Mouse (Mus musculus): ENCODE measurements around the gene Rpain. TPM values are rescaled to one million over a fixed set of nuclear protein-coding genes. Genes with fewer than 3 reads are reported as not detected.

The Rpain gene
- polyA plus RNA-seq, 1 experiment from 2014 or later: 65.7 TPM

- H3K4me1 ChIP-seq (replicated peaks; ENCODE audit: control insufficient read depth, insufficient read depth, low read length): peaks cover 8% of the 10 kb centered on the region
- no peak for ATAC-seq (ENCODE audit: low FRiP score)
- no peak overlapping the region for H3K4me3 ChIP-seq (replicated peaks; ENCODE audit: low read length)
- peaks cover 77% of the 10 kb centered on the region for H3K36me3 ChIP-seq (replicated peaks; ENCODE audit: control insufficient read depth, insufficient read depth)
- H3K27me3 ChIP-seq (ENCODE audit: control insufficient read depth, insufficient read depth, low read length): no peaks in the 10 kb centered on the region
- no peak overlapping the region for H3K27ac ChIP-seq
- whole genome bisulfite sequencing: 78% methylated on average over 4 of the region's 4 CpGs
- H3K9ac ChIP-seq: no peak overlapping the region
- DNase-seq (ENCODE audit: low spot score): no peak
- H3K9me3 ChIP-seq (ENCODE audit: control insufficient read depth, low read length): no peaks in the 10 kb centered on the region
- no peak overlapping the region for H3K4me2 ChIP-seq (replicated peaks)
Measured at GRCm38 (mm10) chr11:70964222-70964907, 5.6 kb upstream of the Rpain start.

- peak overlapping the region; percentile 87 for H3K9ac ChIP-seq
- no peaks in the 10 kb centered on the region for H3K9me3 ChIP-seq (ENCODE audit: control insufficient read depth, low read length)
- peaks cover 12% of the 10 kb centered on the region for H3K4me1 ChIP-seq (replicated peaks; ENCODE audit: control insufficient read depth, insufficient read depth, low read length)
- no peaks in the 10 kb centered on the region for H3K27me3 ChIP-seq (ENCODE audit: control insufficient read depth, insufficient read depth, low read length)
- peak; percentile 7; the same call in 1 of the 2 replicates for ATAC-seq (ENCODE audit: low FRiP score)
- peak overlapping the region; percentile 87 for H3K4me2 ChIP-seq (replicated peaks)
- under 1% methylated on average over 25 of the region's 25 CpGs for WGBS
- DNase-seq (ENCODE audit: low spot score): peak; percentile 29
- peaks cover 42% of the 10 kb centered on the region for H3K36me3 ChIP-seq (replicated peaks; ENCODE audit: control insufficient read depth, insufficient read depth)
- H3K27ac ChIP-seq: peak overlapping the region; percentile 91
- H3K4me3 ChIP-seq (replicated peaks; ENCODE audit: low read length): peak overlapping the region; percentile 80
Measured at GRCm38 (mm10) chr11:70969271-70969794, 680 bp upstream of the Rpain start.

GRCm38 (mm10) chr11:70970560-70971540, 837 bp downstream of the Rpain start:
- Histone ChIP-seq H3K27me3 (ENCODE audit: control insufficient read depth, insufficient read depth, low read length) (no peaks in the 10 kb centered on the region), H3K4me2 (replicated peaks) (peak overlapping the region; percentile 83), H3K4me1 (replicated peaks; ENCODE audit: control insufficient read depth, insufficient read depth, low read length) (peaks cover 12% of the 10 kb centered on the region), H3K27ac (peak overlapping the region; percentile 87), H3K36me3 (replicated peaks; ENCODE audit: control insufficient read depth, insufficient read depth) (peaks cover 42% of the 10 kb centered on the region), H3K9ac (peak overlapping the region; percentile 87), H3K9me3 (ENCODE audit: control insufficient read depth, low read length) (no peaks in the 10 kb centered on the region), H3K4me3 (replicated peaks; ENCODE audit: low read length) (peak overlapping the region; percentile 80)
- WGBS: 17% methylated on average over 24 of the region's 24 CpGs
- DNase-seq (ENCODE audit: low spot score) (peak; percentile 36), ATAC-seq (ENCODE audit: low FRiP score) (peak; percentile 44; the same call in 1 of the 2 replicates)

GRCm38 (mm10) chr11:70972586-70972985, 2.6 kb downstream of the Rpain start:
- Histone ChIP-seq H3K4me1 (replicated peaks; ENCODE audit: control insufficient read depth, insufficient read depth, low read length) (peaks cover 12% of the 10 kb centered on the region), H3K9me3 (ENCODE audit: control insufficient read depth, low read length) (no peaks in the 10 kb centered on the region), H3K9ac (no peak overlapping the region), H3K4me2 (replicated peaks) (no peak overlapping the region), H3K27me3 (ENCODE audit: control insufficient read depth, insufficient read depth, low read length) (no peaks in the 10 kb centered on the region), H3K4me3 (replicated peaks; ENCODE audit: low read length) (no peak overlapping the region), H3K36me3 (replicated peaks; ENCODE audit: control insufficient read depth, insufficient read depth) (peaks cover 48% of the 10 kb centered on the region), H3K27ac (no peak overlapping the region)
- ATAC-seq (ENCODE audit: low FRiP score) (no peak), DNase-seq (ENCODE audit: low spot score) (no peak)
- 67% methylated on average over 1 of the region's 1 CpGs for WGBS

GRCm38 (mm10) chr11:70973947-70974346, 3.9 kb downstream of the Rpain start:
- Histone ChIP-seq H3K4me3 (replicated peaks; ENCODE audit: low read length) (no peak overlapping the region), H3K27ac (no peak overlapping the region), H3K9me3 (ENCODE audit: control insufficient read depth, low read length) (no peaks in the 10 kb centered on the region), H3K4me2 (replicated peaks) (no peak overlapping the region), H3K36me3 (replicated peaks; ENCODE audit: control insufficient read depth, insufficient read depth) (peaks cover 60% of the 10 kb centered on the region), H3K4me1 (replicated peaks; ENCODE audit: control insufficient read depth, insufficient read depth, low read length) (peaks cover 4% of the 10 kb centered on the region; the same call in 1 of the 2 replicates), H3K27me3 (ENCODE audit: control insufficient read depth, insufficient read depth, low read length) (no peaks in the 10 kb centered on the region), H3K9ac (no peak overlapping the region)
- no peak for ATAC-seq (ENCODE audit: low FRiP score)
- WGBS: 80% methylated on average over 4 of the region's 4 CpGs
- DNase-seq (ENCODE audit: low spot score): no peak

GRCm38 (mm10) chr11:70975193-70975592, 5.2 kb downstream of the Rpain start:
- H3K4me3 ChIP-seq (replicated peaks; ENCODE audit: low read length): no peak overlapping the region
- H3K4me2 ChIP-seq (replicated peaks): no peak overlapping the region
- WGBS: 83% methylated on average over 2 of the region's 2 CpGs
- DNase-seq (ENCODE audit: low spot score) (no peak), ATAC-seq (ENCODE audit: low FRiP score) (no peak)
- no peak overlapping the region for H3K27ac ChIP-seq
- H3K4me1 ChIP-seq (replicated peaks; ENCODE audit: control insufficient read depth, insufficient read depth, low read length): 0 out of 2 replicates have a peak, but pooled peaks cover 4% of the 10 kb centered on the region
- no peak overlapping the region for H3K9ac ChIP-seq
- H3K27me3 ChIP-seq (ENCODE audit: control insufficient read depth, insufficient read depth, low read length): no peaks in the 10 kb centered on the region
- peaks cover 72% of the 10 kb centered on the region for H3K36me3 ChIP-seq (replicated peaks; ENCODE audit: control insufficient read depth, insufficient read depth)
- no peaks in the 10 kb centered on the region for H3K9me3 ChIP-seq (ENCODE audit: control insufficient read depth, low read length)

GRCm38 (mm10) chr11:70977293-70977692, 7.3 kb downstream of the Rpain start:
- DNase-seq (ENCODE audit: low spot score): no peak
- Histone ChIP-seq H3K9me3 (ENCODE audit: control insufficient read depth, low read length) (no peaks in the 10 kb centered on the region), H3K4me3 (replicated peaks; ENCODE audit: low read length) (no peak overlapping the region), H3K36me3 (replicated peaks; ENCODE audit: control insufficient read depth, insufficient read depth) (peaks cover 84% of the 10 kb centered on the region), H3K27ac (no peak overlapping the region), H3K4me2 (replicated peaks) (no peak overlapping the region), H3K27me3 (ENCODE audit: control insufficient read depth, insufficient read depth, low read length) (no peaks in the 10 kb centered on the region), H3K9ac (no peak overlapping the region), H3K4me1 (replicated peaks; ENCODE audit: control insufficient read depth, insufficient read depth, low read length) (peaks cover 9% of the 10 kb centered on the region)
- WGBS: 90% methylated on average over 6 of the region's 6 CpGs
- ATAC-seq (ENCODE audit: low FRiP score): no peak

- ATAC-seq (ENCODE audit: low FRiP score) (no peak), DNase-seq (ENCODE audit: low spot score) (no peak)
- no peak overlapping the region for H3K4me2 ChIP-seq (replicated peaks)
- H3K27ac ChIP-seq: no peak overlapping the region
- 78% methylated on average over 6 of the region's 6 CpGs for WGBS
- H3K27me3 ChIP-seq (ENCODE audit: control insufficient read depth, insufficient read depth, low read length): no peaks in the 10 kb centered on the region
- H3K36me3 ChIP-seq (replicated peaks; ENCODE audit: control insufficient read depth, insufficient read depth): peaks cover 74% of the 10 kb centered on the region
- peaks cover 9% of the 10 kb centered on the region for H3K4me1 ChIP-seq (replicated peaks; ENCODE audit: control insufficient read depth, insufficient read depth, low read length)
- no peak overlapping the region for H3K9ac ChIP-seq
- no peak overlapping the region for H3K4me3 ChIP-seq (replicated peaks; ENCODE audit: low read length)
- H3K9me3 ChIP-seq (ENCODE audit: control insufficient read depth, low read length): no peaks in the 10 kb centered on the region
Measured at GRCm38 (mm10) chr11:70980232-70980631, 10.2 kb downstream of the Rpain start.
